Mouse (Mus musculus) hindbrain, embryonic 10.5 days (tissue): ENCODE measurements around the gene Ankrd55. TPM values are rescaled to one million over a fixed set of nuclear protein-coding genes. Genes with fewer than 3 reads are reported as not detected.

Source experiments
- DNase-seq: peaks from one replicate; pipeline ENCODE4 v3.0.0-alpha.2; 2017; ENCODE audit warnings: low spot score
- H3K27ac ChIP-seq: fragments of 300-500 bp; sonication (generic); 2 replicates; pipeline ENCODE4 v1.5.1; 2016; ENCODE audit warnings: mild to moderate bottlenecking, moderate library complexity
- H3K27me3 ChIP-seq: fragments of 300-500 bp; sonication (generic); 2 replicates; pipeline ENCODE4 v1.6.1; 2016; ENCODE audit warnings: mild to moderate bottlenecking; ENCODE audit not compliant: poor library complexity, insufficient read depth, severe bottlenecking
- H3K36me3 ChIP-seq: fragments of 300-500 bp; sonication (generic); 2 replicates; pipeline ENCODE4 v1.6.1; 2016; ENCODE audit warnings: mild to moderate bottlenecking, moderate library complexity
- H3K4me1 ChIP-seq: fragments of 300-500 bp; sonication (generic); replicated peaks from 2 replicates; pipeline ENCODE4 v1.6.1; 2016; ENCODE audit warnings: mild to moderate bottlenecking
- H3K4me3 ChIP-seq: fragments of 300-500 bp; sonication (generic); 2 replicates; pipeline ENCODE4 v1.5.1; 2016; ENCODE audit warnings: mild to moderate bottlenecking, moderate library complexity
- H3K9me3 ChIP-seq: fragments of 300-500 bp; sonication (generic); 2 replicates; pipeline ENCODE4 v1.6.1; 2016; ENCODE audit warnings: mild to moderate bottlenecking, moderate library complexity
- WGBS: fragments of 180-500 bp; shearing (Covaris S2); methylation state at CpG from one replicate; pipeline ENCODE4 v1.1.7; 2016; 5-methylcytosine and 5-hydroxymethylcytosine counted together
- polyA plus RNA-seq: library from polyadenylated mRNA; unstranded; fragments of >200 nt; fragmentation: Nextera tagmentation; extraction: Ambion mirVana; gene quantifications from 2 replicates; pipeline ENCODE4 v1.2.1, GENCODE M21; 2016

Ankrd55 gene
- polyA plus RNA-seq, 1 experiment from 2014 or later, result 1.9 TPM

- Histone ChIP-seq H3K36me3 (no peaks in the 10 kb centered on the region), H3K27me3 (no peaks in the 10 kb centered on the region), H3K4me3 (no peak overlapping the region), H3K4me1 (peaks cover 33% of the 10 kb centered on the region), H3K27ac (no peak overlapping the region), H3K9me3 (0 out of 2 replicates have a peak, but pooled peaks cover 4% of the 10 kb centered on the region)
- 88% methylated on average over 1 of the region's 1 CpGs for WGBS
- no peak for DNase-seq
Measured at GRCm38 (mm10) chr13:112348250-112348649, 60.0 kb downstream of the Ankrd55 start.

GRCm38 (mm10) chr13:112348896-112349484, 60.7 kb downstream of the Ankrd55 start:
- Histone ChIP-seq H3K27me3 (no peaks in the 10 kb centered on the region), H3K4me3 (no peak overlapping the region), H3K27ac (no peak overlapping the region), H3K36me3 (no peaks in the 10 kb centered on the region), H3K9me3 (0 out of 2 replicates have a peak, but pooled peaks cover 4% of the 10 kb centered on the region), H3K4me1 (peaks cover 39% of the 10 kb centered on the region)
- DNase-seq, result no peak
- 91% methylated on average over 14 of the region's 14 CpGs for WGBS

DNA sequence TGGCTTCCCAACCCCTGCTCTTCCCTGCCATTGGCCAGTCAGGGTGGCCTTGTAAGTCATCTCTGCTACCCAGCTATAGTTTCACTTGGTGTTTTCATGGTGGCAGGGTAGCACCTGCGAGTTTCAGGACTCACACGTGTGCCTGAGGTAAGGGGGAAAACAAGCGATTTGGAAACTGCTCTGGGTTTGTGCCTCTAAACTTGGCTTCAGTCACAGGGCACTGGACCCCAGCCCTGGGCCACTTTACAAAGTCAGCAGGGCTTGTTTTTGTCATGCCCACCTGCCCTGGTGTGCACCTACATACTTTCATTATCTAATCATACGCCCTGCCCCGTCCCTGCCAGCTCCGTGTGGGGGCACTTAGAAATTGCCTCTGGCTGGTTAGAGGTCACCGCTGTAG, 61.2 kb downstream of the Ankrd55 start:
- 92% methylated on average over 7 of the region's 7 CpGs for WGBS
- no peak overlapping the region for H3K4me3 ChIP-seq
- H3K36me3 ChIP-seq, result no peaks in the 10 kb centered on the region
- H3K27ac ChIP-seq, result no peak overlapping the region
- H3K27me3 ChIP-seq, result no peaks in the 10 kb centered on the region
- no peak for DNase-seq
- 0 out of 2 replicates have a peak, but pooled peaks cover 4% of the 10 kb centered on the region for H3K9me3 ChIP-seq
- H3K4me1 ChIP-seq, result peaks cover 42% of the 10 kb centered on the region

GRCm38 (mm10) chr13:112351943-112352342, 63.7 kb downstream of the Ankrd55 start:
- H3K27me3 ChIP-seq, result no peaks in the 10 kb centered on the region
- H3K4me1 ChIP-seq, result peaks cover 35% of the 10 kb centered on the region
- H3K27ac ChIP-seq, result no peak overlapping the region
- WGBS, result 85% methylated on average over 8 of the region's 8 CpGs
- H3K36me3 ChIP-seq, result no peaks in the 10 kb centered on the region
- H3K9me3 ChIP-seq, result 0 out of 2 replicates have a peak, but pooled peaks cover 4% of the 10 kb centered on the region
- H3K4me3 ChIP-seq, result no peak overlapping the region
- no peak for DNase-seq

DNA sequence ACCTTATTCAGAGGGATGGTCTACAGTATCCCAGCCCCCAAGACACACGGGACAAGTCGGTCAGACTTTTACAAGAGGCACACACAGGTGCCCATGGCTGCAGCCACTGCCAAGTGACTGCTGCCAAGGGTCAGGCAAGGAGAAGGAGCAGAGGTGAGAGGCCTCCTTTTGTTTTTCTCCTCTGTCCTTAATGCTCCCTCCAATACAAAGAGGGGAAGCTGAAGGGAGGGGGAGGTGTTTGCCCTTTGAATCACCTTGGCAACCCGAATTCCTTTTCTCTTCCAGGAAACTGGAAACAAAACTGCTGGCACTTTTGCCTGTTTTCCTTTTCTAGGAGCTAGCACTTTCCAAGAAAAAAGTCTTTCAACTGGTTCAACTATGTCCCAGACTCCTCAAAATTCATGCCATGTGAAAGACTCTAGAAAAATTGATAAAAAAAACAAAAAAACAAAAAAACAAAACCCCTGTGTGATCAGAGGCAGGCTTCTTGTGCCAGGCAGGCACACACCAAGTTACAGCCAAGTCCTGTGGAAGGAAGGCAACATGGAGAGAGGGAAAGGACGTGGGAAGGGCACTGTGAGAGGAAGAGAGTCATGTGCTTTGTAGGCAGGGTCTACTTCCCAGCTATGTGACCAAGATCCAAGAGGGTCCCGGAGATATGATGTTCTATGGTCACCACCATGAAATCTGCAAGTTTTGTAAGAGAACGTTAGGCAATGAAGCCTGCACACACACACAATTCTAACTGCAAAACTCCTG, 66.0 kb downstream of the Ankrd55 start:
- DNase-seq, result no peak
- Histone ChIP-seq H3K36me3 (no peaks in the 10 kb centered on the region), H3K27ac (peak overlapping the region; percentile 19), H3K4me1 (peaks cover 30% of the 10 kb centered on the region), H3K27me3 (no peaks in the 10 kb centered on the region), H3K4me3 (no peak overlapping the region), H3K9me3 (0 out of 2 replicates have a peak, but pooled peaks cover 4% of the 10 kb centered on the region)
- 33% methylated on average over 6 of the region's 6 CpGs for WGBS

GRCm38 (mm10) chr13:112354958-112355357, 66.7 kb downstream of the Ankrd55 start:
- Histone ChIP-seq H3K27ac (peak overlapping the region; percentile 19; the same call in 1 of the 2 replicates), H3K4me3 (no peak overlapping the region), H3K4me1 (peaks cover 33% of the 10 kb centered on the region), H3K27me3 (no peaks in the 10 kb centered on the region), H3K9me3 (0 out of 2 replicates have a peak, but pooled peaks cover 4% of the 10 kb centered on the region), H3K36me3 (no peaks in the 10 kb centered on the region)
- no peak for DNase-seq
- 82% methylated on average over 10 of the region's 10 CpGs for WGBS

DNA sequence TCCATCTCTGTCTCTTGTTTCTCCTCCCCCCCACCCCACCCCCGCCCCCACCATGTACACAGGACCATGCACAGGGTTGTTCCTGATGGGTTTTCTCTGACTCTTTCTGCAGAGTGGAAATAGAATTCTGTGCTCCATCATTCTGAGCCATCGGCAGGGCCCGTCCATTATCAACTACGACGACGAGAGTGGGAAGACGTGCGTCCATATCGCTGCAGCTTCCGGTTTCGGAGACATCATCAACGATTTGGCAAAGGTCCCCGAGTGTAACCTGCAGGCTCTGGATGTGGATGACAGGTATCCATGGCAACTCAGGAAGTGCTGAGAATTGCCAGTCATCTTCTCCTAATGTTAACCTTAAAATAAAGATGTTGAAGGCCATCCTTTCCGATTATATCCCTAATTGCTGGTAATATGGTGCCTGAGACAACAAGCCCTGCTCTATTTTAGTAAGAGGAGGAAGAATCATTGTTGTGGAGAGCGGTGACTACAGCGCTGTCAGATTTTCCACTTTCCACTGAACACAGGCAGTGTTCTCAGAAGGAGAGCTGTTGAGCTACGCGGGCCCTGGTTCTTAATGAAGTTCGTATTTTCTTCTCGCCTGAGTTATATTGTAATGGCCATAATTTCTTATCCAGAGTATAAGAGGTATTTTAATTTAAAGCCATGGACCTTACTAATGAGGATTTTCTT, 67.7 kb downstream of the Ankrd55 start:
- Histone ChIP-seq H3K27me3 (no peaks in the 10 kb centered on the region), H3K4me3 (no peak overlapping the region), H3K9me3 (no peaks in the 10 kb centered on the region), H3K4me1 (peaks cover 38% of the 10 kb centered on the region), H3K27ac (no peak overlapping the region), H3K36me3 (no peaks in the 10 kb centered on the region)
- no peak for DNase-seq
- 91% methylated on average over 20 of the region's 20 CpGs for WGBS

DNA sequence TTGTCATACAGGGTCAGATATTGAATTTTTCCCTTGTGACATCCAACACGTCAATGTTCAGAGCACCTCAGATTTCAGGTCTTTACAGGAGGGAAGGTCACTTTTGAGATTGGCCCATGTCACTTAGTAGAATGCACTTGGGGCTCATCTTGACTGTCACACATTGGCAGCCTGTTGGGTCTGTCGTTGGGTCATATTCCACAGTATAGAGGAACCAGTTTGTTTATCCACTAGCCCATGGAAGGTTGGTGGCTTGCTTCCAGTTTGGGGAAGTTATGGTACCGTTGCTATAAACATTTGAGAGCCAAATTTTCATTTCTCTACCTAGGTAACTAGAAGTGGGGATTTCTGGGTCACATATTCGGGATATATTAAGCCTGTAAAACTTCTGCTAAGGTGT, 73.3 kb downstream of the Ankrd55 start:
- H3K9me3 ChIP-seq, result no peaks in the 10 kb centered on the region
- DNase-seq, result no peak
- no peak overlapping the region for H3K4me3 ChIP-seq
- H3K27ac ChIP-seq, result no peak overlapping the region
- 88% methylated on average over 4 of the region's 4 CpGs for WGBS
- H3K4me1 ChIP-seq, result peaks cover 16% of the 10 kb centered on the region; the same call in 1 of the 2 replicates
- H3K36me3 ChIP-seq, result no peaks in the 10 kb centered on the region
- no peaks in the 10 kb centered on the region for H3K27me3 ChIP-seq

DNA sequence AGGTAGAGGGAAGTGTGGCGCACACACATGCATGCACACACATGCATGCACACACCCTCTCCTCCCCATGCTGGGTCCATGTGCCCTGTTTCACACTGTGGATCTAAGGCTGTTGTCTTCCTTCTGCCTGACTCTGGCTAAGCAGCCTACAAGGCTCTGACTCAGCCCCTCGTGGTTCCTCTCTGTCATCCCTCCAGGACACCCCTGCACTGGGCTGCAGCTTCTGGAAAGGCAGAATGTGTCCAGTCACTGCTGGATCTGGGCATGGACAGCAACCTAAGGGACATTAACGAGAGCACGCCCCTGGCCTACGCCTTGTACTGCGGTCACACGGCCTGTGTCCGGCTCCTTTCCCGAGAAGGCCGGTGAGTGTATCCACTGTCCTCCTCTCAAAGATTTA, 75.0 kb downstream of the Ankrd55 start:
- WGBS, result 93% methylated on average over 10 of the region's 10 CpGs
- DNase-seq, result no peak

GRCm38 (mm10) chr13:112363746-112364145, 75.5 kb downstream of the Ankrd55 start:
- Histone ChIP-seq H3K27me3 (no peaks in the 10 kb centered on the region), H3K9me3 (no peaks in the 10 kb centered on the region), H3K4me1 (peaks cover 16% of the 10 kb centered on the region; the same call in 1 of the 2 replicates), H3K4me3 (no peak overlapping the region), H3K36me3 (no peaks in the 10 kb centered on the region), H3K27ac (no peak overlapping the region)
- DNase-seq, result no peak
- WGBS, result 95% methylated on average over 3 of the region's 3 CpGs

More for the DNA sequence above, 75.0 kb downstream of the Ankrd55 start:
- H3K27me3 ChIP-seq, result no peaks in the 10 kb centered on the region
- no peak overlapping the region for H3K4me3 ChIP-seq
- peak overlapping the region; percentile 25; the same call in 1 of the 2 replicates for H3K27ac ChIP-seq
- H3K36me3 ChIP-seq, result no peaks in the 10 kb centered on the region
- H3K4me1 ChIP-seq, result peaks cover 16% of the 10 kb centered on the region; the same call in 1 of the 2 replicates
- no peaks in the 10 kb centered on the region for H3K9me3 ChIP-seq

DNA sequence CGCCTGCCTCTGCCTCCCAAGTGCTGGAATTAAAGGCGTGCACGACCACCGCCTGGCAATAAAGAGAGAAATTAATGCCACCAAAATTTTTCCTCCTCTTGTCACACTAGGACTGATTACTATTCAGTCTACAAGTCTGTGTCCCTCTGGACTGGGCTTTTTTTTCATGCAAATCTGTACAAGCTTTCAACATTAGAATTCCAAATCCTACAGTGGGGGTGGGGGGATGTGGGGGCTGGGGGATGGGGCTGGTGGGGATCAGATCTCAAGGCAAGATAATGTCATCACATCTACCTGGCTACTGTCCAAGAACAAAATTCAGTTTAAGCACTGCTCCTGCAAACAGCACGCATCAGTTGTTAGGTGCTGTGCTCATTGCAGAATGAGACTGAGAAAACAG, 76.4 kb downstream of the Ankrd55 start:
- Histone ChIP-seq H3K27me3 (no peaks in the 10 kb centered on the region), H3K27ac (no peak overlapping the region), H3K4me3 (no peak overlapping the region), H3K4me1 (peaks cover 13% of the 10 kb centered on the region; the same call in 1 of the 2 replicates), H3K9me3 (no peaks in the 10 kb centered on the region), H3K36me3 (no peaks in the 10 kb centered on the region)
- no peak for DNase-seq
- WGBS, result 87% methylated on average over 5 of the region's 5 CpGs

GRCm38 (mm10) chr13:112365303-112365702, 77.1 kb downstream of the Ankrd55 start:
- H3K27ac ChIP-seq, result no peak overlapping the region
- H3K27me3 ChIP-seq, result no peaks in the 10 kb centered on the region
- H3K36me3 ChIP-seq, result no peaks in the 10 kb centered on the region
- no peaks in the 10 kb centered on the region for H3K9me3 ChIP-seq
- 84% methylated on average over 5 of the region's 5 CpGs for WGBS
- no peak for DNase-seq
- H3K4me3 ChIP-seq, result no peak overlapping the region
- H3K4me1 ChIP-seq, result peaks cover 9% of the 10 kb centered on the region; the same call in 1 of the 2 replicates
